Mouse (Mus musculus): ENCODE data around the gene Esyt1. TPM values are rescaled to one million over a fixed set of nuclear protein-coding genes. Genes with fewer than 3 reads are reported as not detected.
"Not testable (repeated sequence)": the region's sequence is repeated elsewhere in the genome, so short reads cannot be mapped to it uniquely, and the experiment has no call there.

The Esyt1 gene
- total RNA-seq, 2 experiments from 2014 or later, result 8.9 to 9.3 TPM

GRCm38 (mm10) chr10:128511761-128512160 is 13.9 kb downstream of the Esyt1 start:
- no peak for DNase-seq (ENCODE audit: extremely low spot score in 1 of 2, low spot score in 2 of 2)
- intact Hi-C loops (cut with DNase I), result no loop called here

GRCm38 (mm10) chr10:128511189-128511588 is 14.5 kb downstream of the Esyt1 start:
- DNase-seq (ENCODE audit: extremely low spot score in 1 of 2, low spot score in 2 of 2), result no peak
- intact Hi-C loops (cut with DNase I), result no loop called here

- DNase-seq (ENCODE audit: extremely low spot score in 1 of 2, low spot score in 2 of 2), result no peak
- intact Hi-C loops (cut with DNase I), result no loop called here
These were observed 15.4 kb downstream of the Esyt1 start for GRCm38 (mm10) chr10:128510301-128510700.

DNA sequence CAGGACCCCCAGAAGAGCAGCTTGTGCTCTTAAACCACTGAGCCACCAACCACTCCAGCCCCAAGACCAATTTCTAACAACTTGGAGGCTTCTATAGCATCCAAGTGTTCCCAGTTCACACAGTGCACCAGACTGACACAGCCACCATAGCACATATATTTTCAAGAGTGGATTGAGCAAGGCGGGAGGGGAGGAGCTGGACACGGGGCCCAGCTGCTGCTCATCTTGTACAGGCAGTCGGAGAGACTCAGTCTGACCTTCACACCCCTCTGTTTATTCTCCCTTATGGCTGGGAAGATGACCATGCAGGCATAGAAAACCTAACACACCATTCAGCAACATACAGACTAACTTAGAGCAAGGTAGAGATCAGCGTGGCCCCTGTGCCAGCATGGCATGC is 15.8 kb downstream of the Esyt1 start:
- no peak for DNase-seq (ENCODE audit: extremely low spot score in 1 of 2, low spot score in 2 of 2)
- intact Hi-C loops (cut with DNase I), result loop anchor here (5.0 kb wide), 1 partner anchor 162 kb away; the partner anchor contains the start of gene Suox

DNA sequence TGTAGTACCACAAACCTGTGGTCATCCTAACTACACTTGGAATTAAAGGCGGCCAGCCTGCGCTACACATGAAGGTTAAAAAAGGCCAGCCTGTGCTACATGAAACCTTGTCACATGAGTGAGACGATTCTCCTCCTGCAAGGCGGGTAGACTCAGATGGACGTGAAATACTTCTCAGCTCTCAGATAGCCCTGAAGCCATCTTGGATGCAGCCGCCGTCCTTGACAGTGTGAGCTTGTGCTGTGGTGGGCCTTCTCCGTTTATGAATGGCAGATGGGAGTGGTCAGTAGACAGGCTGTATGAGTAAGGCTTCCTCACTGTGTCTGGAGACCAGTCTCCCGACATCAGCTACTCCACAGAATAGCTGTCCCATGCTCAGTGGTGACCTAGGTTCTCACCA is 16.5 kb downstream of the Esyt1 start:
- DNase-seq (ENCODE audit: extremely low spot score in 1 of 2, low spot score in 2 of 2), result no peak
- intact Hi-C loops (cut with DNase I), result loop anchor here (5.0 kb wide), 1 partner anchor 163 kb away; the partner anchor contains the start of gene Suox

DNA sequence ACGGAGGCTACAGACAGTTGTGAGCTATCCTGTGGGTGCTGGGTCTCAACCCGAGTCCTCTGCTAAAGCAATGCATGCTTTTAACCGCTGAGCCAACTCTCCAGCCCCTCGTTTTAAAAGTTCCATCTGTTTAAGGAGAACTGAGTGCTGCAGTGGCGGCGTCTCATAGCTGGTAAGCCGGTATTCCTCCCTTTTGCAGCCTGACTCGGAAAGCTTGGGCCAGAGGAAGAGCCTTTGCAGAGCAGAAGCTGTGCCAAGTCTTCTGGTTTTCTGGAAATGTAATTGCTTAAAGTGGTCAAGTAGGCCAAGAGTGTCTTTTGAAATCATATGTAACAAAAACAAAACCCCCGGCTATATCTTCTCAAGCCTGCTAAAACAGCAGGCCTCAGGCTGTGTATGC is 17.4 kb downstream of the Esyt1 start:
- intact Hi-C loops (cut with DNase I), result loop anchor here (5.0 kb wide), 1 partner anchor 164 kb away; the partner anchor contains the start of gene Suox
- no peak for DNase-seq (ENCODE audit: extremely low spot score in 1 of 2, low spot score in 2 of 2)

DNA sequence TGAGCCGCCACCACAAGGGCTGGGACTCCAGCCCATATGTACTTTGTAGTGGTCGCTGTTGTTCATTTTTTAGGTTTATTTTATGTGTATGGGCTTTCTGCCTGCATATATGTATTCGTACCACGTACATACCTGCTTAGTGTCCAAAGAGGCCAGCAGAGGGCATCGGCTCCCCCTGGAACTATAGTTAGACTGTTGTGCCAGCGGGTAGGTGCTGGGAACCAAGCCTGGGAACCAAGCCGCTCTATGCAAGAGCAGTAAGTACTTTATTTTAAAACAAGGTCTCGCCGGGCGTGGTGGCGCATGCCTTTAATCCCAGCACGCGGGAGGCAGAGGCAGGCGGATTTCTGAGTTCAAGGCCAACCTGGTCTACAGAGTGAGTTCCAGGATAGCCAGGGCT is 19.7 kb downstream of the Esyt1 start:
- no peak for DNase-seq (ENCODE audit: extremely low spot score in 1 of 2, low spot score in 2 of 2)
- intact Hi-C loops (cut with DNase I), result loop anchor here (5.0 kb wide), 1 partner anchor 166 kb away; the partner anchor contains the start of gene Suox

DNA sequence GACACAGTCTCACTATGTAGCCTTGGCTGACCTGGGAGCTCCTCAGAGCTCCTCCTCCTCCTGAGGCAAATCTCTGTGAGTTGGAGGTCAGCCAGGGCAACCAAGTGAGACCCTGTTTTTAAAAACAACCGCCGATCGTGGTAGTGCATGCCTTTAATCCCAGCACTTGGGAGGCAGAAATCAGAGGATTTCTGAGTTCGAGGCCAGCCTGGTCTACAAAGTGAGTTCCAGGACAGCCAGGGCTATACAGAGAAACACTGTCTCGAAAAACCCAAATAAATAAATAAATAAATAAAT is 20.4 kb downstream of the Esyt1 start:
- DNase-seq (ENCODE audit: extremely low spot score in 1 of 2, low spot score in 2 of 2), result not testable (repeated sequence)
- intact Hi-C loops (cut with DNase I), result loop anchor here (5.0 kb wide), 1 partner anchor 167 kb away; the partner anchor contains the start of gene Suox

DNA sequence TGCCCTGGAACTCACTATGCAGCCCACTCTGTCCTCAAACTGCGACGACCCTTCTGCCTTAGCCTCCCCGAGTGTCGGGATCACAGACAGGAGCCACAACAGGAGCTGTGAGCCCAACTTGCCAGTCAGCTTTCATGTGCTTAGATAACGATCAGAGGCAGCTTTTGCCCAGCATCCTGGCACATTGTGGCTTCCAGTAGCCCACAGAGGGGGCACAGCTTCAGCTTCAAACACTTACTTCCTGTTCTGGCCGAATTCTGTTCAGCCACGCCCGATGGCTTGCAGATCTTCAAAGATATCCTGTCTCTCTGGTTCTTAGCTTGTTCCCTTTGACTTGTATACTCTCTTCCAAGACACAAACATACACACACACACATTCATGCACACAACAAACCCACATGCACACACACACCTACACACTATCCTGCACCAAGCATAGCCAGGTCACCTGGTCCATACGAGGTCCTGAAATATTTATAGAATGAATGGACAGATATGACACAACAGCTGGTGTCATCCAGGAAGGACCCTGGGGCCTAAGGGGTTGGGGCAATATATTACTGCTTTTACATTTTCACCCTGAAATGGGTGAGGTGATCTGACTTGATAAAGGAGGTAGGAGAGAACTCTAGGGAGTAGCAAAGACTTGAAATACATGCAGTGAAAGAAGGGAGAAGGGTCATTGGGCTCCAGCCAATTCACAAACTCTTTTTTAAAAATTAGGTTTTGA is 20.9 kb downstream of the Esyt1 start:
- intact Hi-C loops (cut with DNase I), result loop anchor here (5.0 kb wide), 1 partner anchor 167 kb away; the partner anchor contains the start of gene Suox
- no peak for DNase-seq (ENCODE audit: extremely low spot score in 1 of 2, low spot score in 2 of 2)

GRCm38 (mm10) chr10:128504012-128504411 is 21.7 kb downstream of the Esyt1 start:
- no peak for DNase-seq (ENCODE audit: extremely low spot score in 1 of 2, low spot score in 2 of 2)

DNA sequence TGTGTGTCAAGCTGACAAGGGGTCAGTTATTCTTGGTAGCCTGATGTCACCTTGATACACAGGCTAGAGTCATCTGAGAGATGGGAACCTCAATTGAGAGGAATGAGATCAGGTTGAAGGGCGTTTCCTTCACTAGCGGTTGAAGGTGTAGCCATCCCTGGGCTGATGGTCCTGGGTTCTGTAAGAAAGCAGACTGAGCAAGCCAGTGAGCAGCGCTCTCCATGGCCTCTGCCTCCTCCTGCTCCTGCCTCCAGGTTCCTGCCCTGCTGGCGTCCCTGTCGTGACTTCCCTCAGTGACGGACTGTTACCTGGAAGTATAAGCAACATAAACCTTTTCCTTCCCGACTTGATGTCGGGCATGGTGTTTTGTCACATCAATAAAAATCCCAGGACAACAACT is 22.1 kb downstream of the Esyt1 start:
- intact Hi-C loops (cut with DNase I), result no loop called here
- no peak for DNase-seq (ENCODE audit: extremely low spot score in 1 of 2, low spot score in 2 of 2)

More at GRCm38 (mm10) chr10:128504012-128504411, 21.7 kb downstream of the Esyt1 start:
- intact Hi-C loops (cut with DNase I), result no loop called here

DNA sequence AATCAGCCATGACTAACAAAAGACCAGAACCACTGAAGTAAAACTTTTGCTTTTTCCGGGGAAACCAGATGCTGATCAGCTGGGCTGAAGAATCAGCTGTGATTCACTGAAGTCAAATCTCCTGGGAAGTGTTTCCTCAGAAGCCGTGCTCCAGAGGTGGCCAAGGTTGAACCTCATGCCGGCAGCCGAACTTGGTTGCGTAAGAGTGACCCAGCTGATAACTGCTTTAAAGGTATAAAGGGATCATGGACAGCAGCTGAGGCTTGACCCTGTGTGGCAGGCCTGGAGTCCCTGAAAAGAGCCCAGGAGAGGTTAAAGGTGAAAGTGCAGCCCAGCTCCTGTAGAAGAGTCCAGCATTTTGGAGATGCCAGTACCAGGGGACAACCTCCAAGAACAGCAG is 23.3 kb downstream of the Esyt1 start:
- intact Hi-C loops (cut with DNase I), result no loop called here

GRCm38 (mm10) chr10:128499116-128499671 is 26.5 kb downstream of the Esyt1 start:
- DNase-seq (ENCODE audit: extremely low spot score in 1 of 2, low spot score in 2 of 2), result peak in 1 of 2 experiments; percentile 74
- intact Hi-C loops (cut with DNase I), result no loop called here

More for the DNA sequence above, 23.3 kb downstream of the Esyt1 start:
- DNase-seq (ENCODE audit: extremely low spot score in 1 of 2, low spot score in 2 of 2), result no peak

DNA sequence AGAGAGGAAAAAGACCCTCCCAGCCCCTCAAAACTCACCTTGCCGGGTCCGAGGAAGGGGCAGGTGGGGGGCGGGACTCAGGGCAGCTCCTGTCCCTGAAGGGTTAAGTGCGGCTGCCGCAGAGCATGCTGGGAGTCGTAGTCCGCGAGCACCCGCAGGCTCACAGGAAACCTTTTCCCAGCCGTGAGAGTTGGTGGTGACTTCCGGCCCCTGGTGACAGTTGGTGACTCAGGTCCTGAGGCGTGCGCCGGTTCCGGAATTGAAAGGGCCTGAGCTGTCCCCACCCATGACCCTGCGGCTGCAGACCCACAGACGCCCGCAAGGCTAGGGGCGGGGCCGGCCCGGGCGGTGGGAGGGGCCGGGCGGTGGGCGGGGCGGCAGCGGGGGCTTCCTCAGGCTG is 27.1 kb downstream of the Esyt1 start, which contains the start of gene Myl6b:
Gene Myl6b (minus strand): TSS at position 96 of the 400 bp plus-strand sequence.
- intact Hi-C loops (cut with DNase I), result no loop called here

GRCm38 (mm10) chr10:128497134-128497737 is 28.4 kb downstream of the Esyt1 start:
- intact Hi-C loops (cut with DNase I), result no loop called here

More for the DNA sequence above, 27.1 kb downstream of the Esyt1 start, which contains the start of gene Myl6b:
- peak; percentile 96 to 98 for DNase-seq (ENCODE audit: extremely low spot score in 1 of 2, low spot score in 2 of 2)

DNA sequence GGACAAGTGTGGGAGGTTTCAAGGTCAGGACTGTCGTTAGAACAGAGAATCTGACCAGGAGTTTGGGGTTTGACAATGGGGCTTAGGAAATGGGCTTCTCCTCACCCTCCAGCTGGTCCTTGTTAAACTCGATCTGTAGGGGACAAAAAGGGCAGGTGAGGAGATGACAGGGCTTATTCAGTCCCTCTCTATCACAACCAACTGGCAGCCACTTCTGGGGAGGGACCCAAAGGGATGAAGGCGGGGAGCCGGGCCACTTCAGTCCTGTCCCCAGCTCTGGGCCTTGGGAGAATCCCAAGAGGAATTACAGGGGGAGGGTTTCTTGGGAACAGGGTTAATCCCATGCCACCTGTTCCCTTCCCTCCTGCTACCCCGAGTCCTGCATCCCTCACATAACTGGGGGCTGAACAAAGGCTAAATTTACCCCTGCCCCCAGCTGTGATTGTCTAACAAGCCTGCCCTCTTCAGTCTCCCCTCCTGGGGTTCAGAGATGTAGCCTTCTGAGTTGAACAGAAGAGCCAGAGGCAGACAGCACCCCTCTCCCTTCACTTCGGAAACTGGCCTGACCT is 29.1 kb downstream of the Esyt1 start:
- DNase-seq (ENCODE audit: extremely low spot score in 1 of 2, low spot score in 2 of 2), result no peak
- intact Hi-C loops (cut with DNase I), result no loop called here

More at GRCm38 (mm10) chr10:128497134-128497737, 28.4 kb downstream of the Esyt1 start:
- DNase-seq (ENCODE audit: extremely low spot score in 1 of 2, low spot score in 2 of 2), result no peak

GRCm38 (mm10) chr10:128495903-128496302 is 29.8 kb downstream of the Esyt1 start:
- intact Hi-C loops (cut with DNase I), result no loop called here
- no peak for DNase-seq (ENCODE audit: extremely low spot score in 1 of 2, low spot score in 2 of 2)

DNA sequence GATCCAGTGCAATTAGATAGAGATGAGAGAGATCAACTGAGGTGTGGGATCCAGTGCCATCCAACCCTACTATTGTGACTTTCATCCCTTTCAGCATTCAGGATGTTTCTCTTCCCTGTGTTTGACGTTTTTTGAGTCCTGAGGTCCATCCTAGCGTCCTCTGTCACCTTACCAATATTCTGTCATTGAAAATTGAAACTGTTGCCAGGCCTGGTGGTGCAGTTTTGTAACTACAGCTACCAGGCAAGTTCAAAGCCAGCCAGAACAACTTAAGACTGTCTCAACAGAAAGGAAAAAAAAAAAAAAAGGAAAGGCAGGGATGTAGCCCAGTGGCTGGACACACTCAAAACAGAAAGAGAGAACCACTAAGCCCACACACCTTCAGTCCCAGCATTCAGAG is 30.4 kb downstream of the Esyt1 start:
- intact Hi-C loops (cut with DNase I), result no loop called here
- DNase-seq (ENCODE audit: extremely low spot score in 1 of 2, low spot score in 2 of 2), result no peak

GRCm38 (mm10) chr10:128494667-128495245 is 30.9 kb downstream of the Esyt1 start:
- intact Hi-C loops (cut with DNase I), result loop anchor here (5.0 kb wide), 2 partner anchors 33 to 53 kb away; partner anchors contain the start of genes Esyt1, Rpl41 and Zc3h10
- no peak for DNase-seq (ENCODE audit: extremely low spot score in 1 of 2, low spot score in 2 of 2)

All from left cerebral cortex, postnatal 10 days (tissue).